Mouse (Mus musculus) midbrain, embryonic 12.5 days (tissue): Measurements from ENCODE around the gene Snorc. TPM values are rescaled to one million over a fixed set of nuclear protein-coding genes. Genes with fewer than 3 reads are reported as not detected.

Experiments used
- ATAC-seq: fragments of 200-750 bp; cut with Nextera tagmentation; 2 replicates; pipeline ENCODE4 v1.8.0; 2017; ENCODE audit warnings: low read depth, moderate TSS enrichment, moderate library complexity; ENCODE audit not compliant: low FRiP score
- H3K27ac ChIP-seq: fragments of 300-500 bp; sonication (generic); replicated peaks from 2 replicates; pipeline ENCODE4 v1.5.1; 2016; ENCODE audit warnings: mild to moderate bottlenecking
- H3K27me3 ChIP-seq: fragments of 300-500 bp; sonication (generic); 2 replicates; pipeline ENCODE4 v1.6.1; 2016; ENCODE audit warnings: mild to moderate bottlenecking
- H3K36me3 ChIP-seq: fragments of 300-500 bp; sonication (generic); 2 replicates; pipeline ENCODE4 v1.6.1; 2016
- H3K4me1 ChIP-seq: fragments of 300-500 bp; sonication (generic); 2 replicates; pipeline ENCODE4 v1.6.1; 2016
- H3K4me2 ChIP-seq: fragments of 300-500 bp; sonication (generic); replicated peaks from 2 replicates; pipeline ENCODE4 v1.6.1; 2016; ENCODE audit warnings: mild to moderate bottlenecking, moderate library complexity
- H3K4me3 ChIP-seq: fragments of 300-500 bp; sonication (generic); 2 replicates; pipeline ENCODE4 v1.5.1; 2016; ENCODE audit warnings: mild to moderate bottlenecking
- H3K9ac ChIP-seq: fragments of 300-500 bp; sonication (generic); replicated peaks from 2 replicates; pipeline ENCODE4 v1.6.1; 2016; ENCODE audit warnings: mild to moderate bottlenecking, moderate library complexity
- H3K9me3 ChIP-seq: fragments of 300-500 bp; sonication (generic); 2 replicates; pipeline ENCODE4 v1.6.1; 2016; ENCODE audit warnings: mild to moderate bottlenecking
- WGBS: fragments of 180-500 bp; shearing (Covaris S2); methylation state at CpG from one replicate; pipeline ENCODE4 v1.1.7; 2016; 5-methylcytosine and 5-hydroxymethylcytosine counted together
- polyA plus RNA-seq: library from polyadenylated mRNA; unstranded; fragments of >200 nt; fragmentation: Nextera tagmentation; extraction: Ambion mirVana; gene quantifications from 2 replicates; pipeline ENCODE4 v1.2.1, GENCODE M21; 2016

Gene Snorc
- polyA plus RNA-seq, 1 experiment from 2014 or later: not detected

DNA sequence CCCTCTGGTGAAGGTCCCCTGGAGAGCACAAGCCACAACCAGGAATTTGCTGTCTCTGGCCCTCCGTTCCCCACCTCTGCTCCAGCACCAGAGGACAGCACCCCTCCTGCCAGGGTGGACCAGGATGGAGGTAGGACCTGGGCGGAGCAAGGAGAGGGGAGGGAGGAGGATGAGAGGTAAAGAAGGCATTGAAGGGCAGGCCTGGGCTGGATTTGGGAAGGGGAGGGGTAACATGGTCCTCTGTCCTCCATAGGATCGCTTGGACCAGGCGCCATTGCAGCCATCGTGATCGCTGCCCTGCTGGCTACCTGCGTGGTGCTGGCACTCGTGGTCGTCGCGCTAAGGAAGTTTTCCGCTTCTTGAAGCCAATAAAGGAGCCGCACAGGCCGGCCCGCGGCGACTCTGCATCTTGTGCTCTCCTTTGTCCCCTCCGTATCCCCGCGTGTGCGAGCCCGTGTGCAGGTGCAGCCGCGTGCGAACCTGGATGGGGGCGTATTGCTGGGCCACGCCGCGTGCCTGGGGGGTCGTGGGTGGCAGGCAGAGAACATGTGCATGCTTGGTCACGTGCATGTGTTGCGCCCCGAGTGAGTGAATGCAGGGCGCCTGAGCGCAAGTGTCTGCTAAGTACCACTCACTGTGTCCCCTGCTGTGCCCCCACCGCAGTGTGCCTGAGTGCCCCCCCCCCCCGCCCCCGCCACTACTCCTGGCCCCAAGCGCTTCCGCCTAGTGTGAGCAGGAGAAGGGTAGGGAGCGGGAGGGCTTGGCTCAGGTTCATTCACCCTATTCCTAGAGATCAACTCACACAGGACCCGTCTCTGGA, 5.2 kb downstream of the Snorc start:
- Histone ChIP-seq H3K36me3 (no peaks in the 10 kb centered on the region), H3K4me2 (peak overlapping the region; percentile 79), H3K27me3 (peaks cover 33% of the 10 kb centered on the region), H3K27ac (no peak overlapping the region), H3K4me1 (peaks cover 11% of the 10 kb centered on the region; the same call in 1 of the 2 replicates), H3K9me3 (no peaks in the 10 kb centered on the region), H3K9ac (peak overlapping the region; percentile 49), H3K4me3 (peak overlapping the region; percentile 42)
- ATAC-seq: peak; percentile 41; the same call in 1 of the 2 replicates
- WGBS: 2% methylated on average over 40 of the region's 42 CpGs

DNA sequence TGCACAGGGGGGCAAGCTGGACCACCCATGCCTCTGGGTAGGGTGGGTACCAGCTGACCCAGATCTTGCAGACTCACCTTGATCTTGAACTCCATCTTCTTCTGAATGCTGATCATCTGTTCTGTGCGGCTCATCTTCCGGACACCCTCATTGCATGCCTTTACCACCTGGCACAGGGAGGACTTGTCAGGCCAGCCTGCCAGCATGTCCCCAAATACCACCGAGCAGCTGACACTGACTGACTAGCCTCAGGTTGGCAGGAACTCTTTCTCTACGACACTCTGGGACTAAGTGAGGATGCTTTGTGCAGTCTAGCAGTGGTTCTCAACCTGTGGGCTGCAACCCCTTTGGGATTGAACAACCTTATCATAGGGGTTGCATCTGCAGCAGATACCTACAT, 12.5 kb downstream of the Snorc start:
- no peak overlapping the region for H3K9ac ChIP-seq
- no peak overlapping the region for H3K4me2 ChIP-seq
- no peaks in the 10 kb centered on the region for H3K4me1 ChIP-seq
- no peak for ATAC-seq
- H3K27ac ChIP-seq: no peak overlapping the region
- H3K36me3 ChIP-seq: no peaks in the 10 kb centered on the region
- 86% methylated on average over 4 of the region's 4 CpGs for WGBS
- no peak overlapping the region for H3K4me3 ChIP-seq
- H3K9me3 ChIP-seq: no peaks in the 10 kb centered on the region
- H3K27me3 ChIP-seq: no peaks in the 10 kb centered on the region

DNA sequence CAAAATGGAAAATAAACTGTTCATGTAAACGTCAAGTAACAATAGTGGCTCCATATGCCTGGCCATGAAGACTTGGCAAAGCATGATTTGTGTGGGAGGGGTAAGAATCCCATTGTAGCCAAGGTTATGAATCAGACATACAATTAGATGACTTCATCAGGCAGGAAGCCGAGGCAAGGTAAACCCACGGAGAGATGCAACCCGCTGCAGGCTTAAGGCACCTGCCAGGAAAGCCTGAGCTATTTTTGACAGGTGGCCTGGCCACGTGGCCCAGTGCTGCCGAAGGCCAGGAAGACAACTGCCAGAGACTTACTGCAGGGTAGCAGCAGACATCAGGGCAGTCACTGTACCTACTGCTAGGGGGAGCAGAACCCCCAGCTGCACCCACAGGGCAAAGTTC, 16.3 kb downstream of the Snorc start:
- Histone ChIP-seq H3K36me3 (no peaks in the 10 kb centered on the region), H3K9me3 (no peaks in the 10 kb centered on the region), H3K4me3 (no peak overlapping the region), H3K9ac (no peak overlapping the region), H3K4me1 (no peaks in the 10 kb centered on the region), H3K27ac (no peak overlapping the region), H3K4me2 (no peak overlapping the region), H3K27me3 (no peaks in the 10 kb centered on the region)
- no peak for ATAC-seq
- 80% methylated on average over 6 of the region's 6 CpGs for WGBS

- H3K9me3 ChIP-seq: no peaks in the 10 kb centered on the region
- H3K4me3 ChIP-seq: no peak overlapping the region
- no peaks in the 10 kb centered on the region for H3K27me3 ChIP-seq
- no peak overlapping the region for H3K9ac ChIP-seq
- no peaks in the 10 kb centered on the region for H3K4me1 ChIP-seq
- WGBS: 88% methylated on average over 3 of the region's 3 CpGs
- ATAC-seq: no peak
- H3K36me3 ChIP-seq: no peaks in the 10 kb centered on the region
- H3K4me2 ChIP-seq: no peak overlapping the region
- H3K27ac ChIP-seq: no peak overlapping the region
Observed at GRCm38 (mm10) chr1:87492285-87492684, 22.2 kb downstream of the Snorc start.

DNA sequence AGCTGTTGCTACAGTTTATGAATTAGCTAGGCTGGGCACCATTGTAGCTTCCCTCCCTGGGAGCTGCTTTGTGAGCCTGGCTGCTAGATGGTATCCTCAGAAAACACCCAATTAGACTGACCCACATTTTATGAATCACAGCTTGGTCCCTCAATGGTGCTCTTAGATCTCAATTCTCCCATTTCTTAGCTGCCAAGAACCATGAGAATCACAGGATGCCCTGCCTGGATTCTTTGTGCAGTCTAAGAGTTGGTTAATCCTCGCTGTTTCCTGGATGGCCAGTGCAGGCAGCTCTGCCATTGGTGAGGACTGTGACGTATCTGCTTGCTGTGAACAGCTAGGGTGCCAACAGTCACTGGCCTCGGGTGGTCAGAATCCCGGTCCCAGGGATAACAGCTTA, 23.5 kb downstream of the Snorc start:
- Histone ChIP-seq H3K4me1 (no peaks in the 10 kb centered on the region), H3K4me3 (no peak overlapping the region), H3K4me2 (no peak overlapping the region), H3K9ac (no peak overlapping the region), H3K27ac (no peak overlapping the region), H3K36me3 (no peaks in the 10 kb centered on the region), H3K9me3 (no peaks in the 10 kb centered on the region), H3K27me3 (no peaks in the 10 kb centered on the region)
- ATAC-seq: no peak
- WGBS: 73% methylated on average over 4 of the region's 4 CpGs

DNA sequence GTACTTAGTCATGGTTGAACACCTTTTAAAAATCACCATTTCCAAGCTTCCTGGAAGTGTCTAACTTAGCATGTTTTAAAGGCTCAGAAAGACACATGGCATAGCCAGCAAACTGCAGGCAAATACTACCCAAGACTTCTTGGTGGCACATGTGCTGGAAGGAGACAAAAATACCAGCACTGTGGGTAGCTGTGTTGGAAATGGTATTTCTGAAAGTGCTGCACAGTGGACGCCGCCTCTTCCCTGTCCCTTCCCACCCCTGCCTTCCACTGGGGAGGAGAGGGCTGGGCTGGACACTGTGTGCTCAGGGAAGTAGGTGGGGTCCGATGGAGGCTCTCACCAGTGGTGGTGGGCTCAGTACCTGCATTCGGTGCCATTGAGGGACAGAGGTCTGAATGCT, 35.5 kb downstream of the Snorc start:
- H3K4me1 ChIP-seq: peaks cover 9% of the 10 kb centered on the region
- no peak overlapping the region for H3K27ac ChIP-seq
- H3K36me3 ChIP-seq: no peaks in the 10 kb centered on the region
- no peak overlapping the region for H3K4me2 ChIP-seq
- H3K27me3 ChIP-seq: peaks cover 29% of the 10 kb centered on the region
- no peaks in the 10 kb centered on the region for H3K9me3 ChIP-seq
- WGBS: 98% methylated on average over 4 of the region's 4 CpGs
- ATAC-seq: no peak
- no peak overlapping the region for H3K4me3 ChIP-seq
- H3K9ac ChIP-seq: no peak overlapping the region

- Histone ChIP-seq H3K4me3 (no peak overlapping the region), H3K4me2 (no peak overlapping the region), H3K4me1 (peaks cover 9% of the 10 kb centered on the region), H3K27me3 (peaks cover 39% of the 10 kb centered on the region), H3K9ac (no peak overlapping the region), H3K9me3 (no peaks in the 10 kb centered on the region), H3K27ac (no peak overlapping the region), H3K36me3 (no peaks in the 10 kb centered on the region)
- no peak for ATAC-seq
- WGBS: 68% methylated on average over 6 of the region's 6 CpGs
Observed at GRCm38 (mm10) chr1:87507857-87508256, 37.8 kb downstream of the Snorc start.

GRCm38 (mm10) chr1:87508591-87509560, 38.8 kb downstream of the Snorc start:
- Histone ChIP-seq H3K27ac (no peak overlapping the region), H3K4me3 (peak overlapping the region; percentile 80), H3K27me3 (peaks cover 39% of the 10 kb centered on the region), H3K4me2 (peak overlapping the region; percentile 98), H3K36me3 (no peaks in the 10 kb centered on the region), H3K4me1 (peaks cover 9% of the 10 kb centered on the region), H3K9ac (peak overlapping the region; percentile 67; the same call in 1 of the 2 replicates), H3K9me3 (no peaks in the 10 kb centered on the region)
- WGBS: 23% methylated on average over 26 of the region's 26 CpGs
- ATAC-seq: 0 out of 2 replicates have a peak, but pooled peaks have one; percentile 29

DNA sequence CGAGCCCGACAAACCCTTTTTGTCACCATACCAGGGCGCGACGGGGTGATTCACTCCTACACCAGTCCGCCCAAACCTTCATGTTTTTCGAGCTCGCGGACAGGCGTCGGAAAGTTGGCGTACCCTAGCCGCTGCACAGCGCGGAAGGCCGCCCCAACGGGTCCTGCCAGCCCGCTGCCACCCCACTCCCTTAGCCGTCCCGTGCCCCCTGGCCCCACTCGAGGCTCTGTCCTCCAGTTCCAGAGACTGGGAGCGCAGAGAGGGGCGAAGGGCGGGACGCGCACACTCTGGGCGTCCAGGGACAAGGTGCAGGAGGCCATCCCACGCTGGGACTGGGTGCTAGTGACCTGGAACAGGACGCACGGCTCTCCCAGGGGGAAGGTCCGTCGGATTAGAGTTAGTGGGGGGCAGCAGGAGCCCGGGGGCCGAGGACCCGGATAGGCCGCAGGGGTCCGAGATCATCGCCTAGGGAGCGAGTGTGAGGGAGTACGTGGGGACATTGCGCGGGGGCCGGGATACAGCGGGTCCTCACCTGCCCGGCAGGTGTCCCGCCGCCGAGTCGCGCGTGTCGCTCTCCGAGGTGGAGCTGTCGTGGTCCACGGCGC, 39.6 kb downstream of the Snorc start, which contains the start of gene Neu2:
Neu2 (plus strand) TSS at position 329 of the 605 bp plus-strand sequence.
- Histone ChIP-seq H3K27ac (no peak within 1 kb of the TSS), H3K4me1 (peaks cover 9% of the 10 kb centered on the region), H3K9ac (peak within 1 kb of the TSS; percentile 67), H3K9me3 (no peaks in the 10 kb centered on the region), H3K27me3 (peaks cover 39% of the 10 kb centered on the region), H3K4me2 (peak within 1 kb of the TSS; percentile 98), H3K36me3 (no peaks in the 10 kb centered on the region), H3K4me3 (peak within 1 kb of the TSS; percentile 80)
- peak; percentile 20 for ATAC-seq
- under 1% methylated on average over 53 of the region's 56 CpGs for WGBS

DNA sequence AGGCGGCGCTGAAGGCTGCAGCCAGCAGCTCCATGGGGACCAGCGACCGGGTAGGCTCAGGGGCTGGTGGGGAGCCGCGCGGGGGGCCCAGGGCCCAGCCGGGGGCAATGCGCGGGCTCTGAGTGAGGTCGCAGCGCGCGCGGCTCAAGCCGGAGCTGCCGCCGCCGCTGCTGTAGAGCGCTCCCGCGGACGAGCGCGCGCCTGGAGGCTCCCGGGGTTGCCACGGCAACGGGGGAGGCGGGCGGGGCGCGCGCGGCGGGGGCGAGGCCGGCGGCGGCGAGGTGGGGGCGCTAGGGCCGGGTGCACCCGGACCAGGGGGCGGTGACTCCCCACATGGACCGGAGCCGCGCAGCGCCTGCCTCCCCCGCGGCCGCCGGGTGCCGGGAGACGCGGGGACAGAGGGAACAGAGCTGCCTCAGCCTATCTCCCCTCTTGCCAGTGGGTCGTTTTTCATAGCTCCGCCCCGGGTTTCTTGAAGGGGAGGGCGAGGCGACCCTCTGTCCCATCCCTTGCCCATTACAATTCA, 40.2 kb downstream of the Snorc start:
- Histone ChIP-seq H3K4me2 (peak overlapping the region; percentile 98), H3K9me3 (no peaks in the 10 kb centered on the region), H3K27ac (no peak overlapping the region), H3K36me3 (no peaks in the 10 kb centered on the region), H3K4me1 (peaks cover 9% of the 10 kb centered on the region), H3K9ac (peak overlapping the region; percentile 67), H3K27me3 (peaks cover 39% of the 10 kb centered on the region), H3K4me3 (peak overlapping the region; percentile 80)
- 0% methylated on average over 60 of the region's 61 CpGs for WGBS
- peak; percentile 87 for ATAC-seq

- Histone ChIP-seq H3K4me3 (peak overlapping the region; percentile 80; the same call in 1 of the 2 replicates), H3K4me2 (peak overlapping the region; percentile 98)
Observed at GRCm38 (mm10) chr1:87510845-87511244, 40.8 kb downstream of the Snorc start.

More at GRCm38 (mm10) chr1:87510845-87511244, 40.8 kb downstream of the Snorc start:
- peaks cover 39% of the 10 kb centered on the region for H3K27me3 ChIP-seq
- no peak for ATAC-seq
- no peaks in the 10 kb centered on the region for H3K9me3 ChIP-seq
- H3K9ac ChIP-seq: no peak overlapping the region
- peaks cover 9% of the 10 kb centered on the region for H3K4me1 ChIP-seq
- no peaks in the 10 kb centered on the region for H3K36me3 ChIP-seq
- H3K27ac ChIP-seq: no peak overlapping the region
- WGBS: 27% methylated on average over 5 of the region's 5 CpGs
